16 mouse cellular contexts compared by ENCODE assay signal in genomic region chr16:31358991-31359390, GRCm38 (mm10). TPM values are rescaled to one million over a fixed set of nuclear protein-coding genes. Genes with fewer than 3 reads are reported as not detected.
A peak's percentile ranks its signal among the peaks of the same experiment; 100 is the strongest.
DNase-seq lines count a peak whose midpoint lies in the region; ATAC-seq and TF ChIP-seq lines count a peak whose summit lies in the region.
"Had no signal": no experiment of that assay in that cellular context is flagged by ENCODE, and none has a peak within 500 bp of the region (broad histone marks: within the 10 kb centered on the region; RNA-seq: fewer than 3 reads in every experiment).

No protein-coding gene starts in this region.

- no peaks in the 10 kb centered on the region for H3K27me3 ChIP-seq in kidney, embryonic 14.5 days (ENCODE audit: control insufficient read depth, insufficient read depth, low read length)
- H3K27me3 ChIP-seq in intestine, embryonic 15.5 days (replicated peaks), result no peaks in the 10 kb centered on the region
- no peaks in the 10 kb centered on the region for H3K27me3 ChIP-seq in small intestine, adult 2 months (ENCODE audit: control insufficient read depth, insufficient read depth, low read length)

- H3K4me3 ChIP-seq in kidney, embryonic 14.5 days (ENCODE audit: low read length), result no peak overlapping the region
- no peak overlapping the region for H3K4me3 ChIP-seq in intestine, embryonic 15.5 days (replicated peaks)
- peak overlapping the region; percentile 54 for H3K4me3 ChIP-seq in small intestine, adult 2 months (ENCODE audit: low read depth, low read length)
- H3K4me3 ChIP-seq: embryonic facial prominence, embryonic 12.5 days; forebrain, embryonic 15.5 days; hindbrain, embryonic 12.5 days; megakaryocyte, embryonic 14.5 days had no signal

- no peak for TF ChIP-seq POLR2A in small intestine, adult 2 months (IDR thresholded peaks at IDR 0.05; ENCODE audit: low read depth, low read length)

- no peak overlapping the region for H3K9ac ChIP-seq in kidney, embryonic 14.5 days (ENCODE audit: low read depth, low read length)
- H3K9ac ChIP-seq in intestine, embryonic 15.5 days, result no peak overlapping the region
- H3K9ac ChIP-seq: embryonic facial prominence, embryonic 12.5 days; forebrain, embryonic 15.5 days; hindbrain, embryonic 12.5 days; lung, embryonic 14.5 days had no signal

- H3K4me2 ChIP-seq in kidney, embryonic 14.5 days (replicated peaks; ENCODE audit: low read depth, low read length), result 0 out of 2 replicates have a peak overlapping the region, but pooled peaks have one; percentile 12
- H3K4me2 ChIP-seq in intestine, embryonic 15.5 days (replicated peaks), result peak overlapping the region; percentile 24
- H3K4me2 ChIP-seq: embryonic facial prominence, embryonic 12.5 days; forebrain, embryonic 15.5 days; hindbrain, embryonic 12.5 days; lung, embryonic 14.5 days had no signal

- peak; percentile 14 for DNase-seq in embryo, embryonic 10 days (ENCODE audit: low spot score)
- no peak for DNase-seq in embryo, embryonic 10.5 days (ENCODE audit: low spot score)
- no peak for DNase-seq in kidney, adult 8-10 months
- no peak for DNase-seq in right cerebral cortex, postnatal 25 days
- no peak for DNase-seq in spleen, postnatal 4 days (ENCODE audit: low spot score in 2 of 2)
- DNase-seq: cerebellum, adult 9-11 months; gastrocnemius, postnatal 14 days; kidney, adult 2 months; lung, embryonic 14.5 days had no signal

- no peaks in the 10 kb centered on the region for H3K36me3 ChIP-seq in kidney, embryonic 14.5 days (ENCODE audit: control insufficient read depth, insufficient read depth, low read length)
- H3K36me3 ChIP-seq in intestine, embryonic 15.5 days, result no peaks in the 10 kb centered on the region
- no peaks in the 10 kb centered on the region for H3K36me3 ChIP-seq in small intestine, adult 2 months (ENCODE audit: control insufficient read depth, insufficient read depth, low read length)
- H3K36me3 ChIP-seq: embryonic facial prominence, embryonic 12.5 days; forebrain, embryonic 15.5 days; hindbrain, embryonic 12.5 days had no signal

- WGBS in kidney, embryonic 14.5 days, result 34% methylated on average over 9 of the region's 9 CpGs
- WGBS in intestine, embryonic 15.5 days, result 25% methylated on average over 9 of the region's 9 CpGs
- WGBS in small intestine, adult 2 months, result 17% methylated on average over 9 of the region's 9 CpGs

- no peaks in the 10 kb centered on the region for H3K9me3 ChIP-seq in kidney, embryonic 14.5 days (ENCODE audit: control insufficient read depth, low read length)
- no peaks in the 10 kb centered on the region for H3K9me3 ChIP-seq in intestine, embryonic 15.5 days
- H3K9me3 ChIP-seq: embryonic facial prominence, embryonic 12.5 days; forebrain, embryonic 15.5 days; hindbrain, embryonic 12.5 days; megakaryocyte, embryonic 14.5 days had no signal

- no peak for ATAC-seq in kidney, embryonic 14.5 days (ENCODE audit: low FRiP score, low TSS enrichment)
- ATAC-seq in intestine, embryonic 15.5 days, result peak; percentile 80
- ATAC-seq: forebrain, embryonic 15.5 days had no signal

- TF ChIP-seq CTCF in small intestine, adult 2 months (IDR thresholded peaks at IDR 0.05; ENCODE audit: extremely low read depth, insufficient read length, insufficient replicate concordance, low read depth, low read length), result no peak

- 0 out of 2 replicates have a peak, but pooled peaks cover 3% of the 10 kb centered on the region for H3K4me1 ChIP-seq in kidney, embryonic 14.5 days (ENCODE audit: control insufficient read depth, insufficient read depth, low read length)
- 0 out of 2 replicates have a peak, but pooled peaks cover 12% of the 10 kb centered on the region for H3K4me1 ChIP-seq in intestine, embryonic 15.5 days (replicated peaks)
- H3K4me1 ChIP-seq in small intestine, adult 2 months (ENCODE audit: control insufficient read depth, insufficient read depth, insufficient read length, low read length), result peaks cover 14% of the 10 kb centered on the region; the same call in 1 of the 2 replicates
- H3K4me1 ChIP-seq: embryonic facial prominence, embryonic 12.5 days; forebrain, embryonic 15.5 days; hindbrain, embryonic 12.5 days had no signal

- no peak overlapping the region for H3K27ac ChIP-seq in kidney, embryonic 14.5 days (ENCODE audit: low read depth, low read length)
- peak overlapping the region; percentile 77 for H3K27ac ChIP-seq in intestine, embryonic 15.5 days
- H3K27ac ChIP-seq in small intestine, adult 2 months (ENCODE audit: insufficient read depth, low read depth, low read length), result peak overlapping the region; percentile 93
- H3K27ac ChIP-seq: embryonic facial prominence, embryonic 12.5 days; forebrain, embryonic 15.5 days; hindbrain, embryonic 12.5 days had no signal

RNA-seq across cellular contexts. Expression of gene Apod, which starts 44.4 kb away (rescaled TPM):
- polyA plus RNA-seq in kidney, embryonic 14.5 days (2014; fragmentation: Nextera tagmentation; extraction: Ambion mirVana), result 0.47 TPM in 2 replicates
- polyA plus RNA-seq in intestine, embryonic 15.5 days (2015; fragmentation: Nextera tagmentation; extraction: Ambion mirVana), result 0.49 and 0.60 TPM in 2 replicates
- polyA plus RNA-seq in small intestine, adult 2 months (2012; rRNA removed), result 0.06 and 0.35 TPM in 2 replicates
- polyA plus RNA-seq: lung, embryonic 14.5 days had no signal
